Mouse (Mus musculus): ENCODE results near the gene Mrgprb3. TPM values are rescaled to one million over a fixed set of nuclear protein-coding genes. Genes with fewer than 3 reads are reported as not detected.

Gene Mrgprb3
- polyA plus RNA-seq (2015; fragmentation: Nextera tagmentation; extraction: Ambion mirVana) = not detected in 2 replicates

GRCm38 (mm10) chr7:48643711-48644110 is at the start of gene Mrgprb3:
TSS of gene Mrgprb3 (minus strand) at chr7:48643811.
- Histone ChIP-seq H3K36me3 (no peaks in the 10 kb centered on the region), H3K9ac (no peak within 1 kb of the TSS), H3K4me3 (no peak within 1 kb of the TSS), H3K27me3 (replicated peaks) (no peaks in the 10 kb centered on the region), H3K9me3 (peaks cover 21% of the 10 kb centered on the region; the same call in 1 of the 2 replicates), H3K4me2 (no peak within 1 kb of the TSS), H3K27ac (replicated peaks) (no peak within 1 kb of the TSS), H3K4me1 (no peaks in the 10 kb centered on the region)
- ATAC-seq (ENCODE audit: extremely low read depth, insufficient number of reproducible peaks, low FRiP score, low TSS enrichment) = no peak
- 82% methylated on average over 2 of the region's 2 CpGs for WGBS

Other genes with a start within 250 kb of the Mrgprb3 start
- gene Mrgprb1, start 187.5 kb downstream of the Mrgprb3 start, polyA plus RNA-seq (2015; fragmentation: Nextera tagmentation; extraction: Ambion mirVana) = not detected in 2 replicates
- gene Mrgprx2, start 144.5 kb downstream of the Mrgprb3 start, polyA plus RNA-seq (2015; fragmentation: Nextera tagmentation; extraction: Ambion mirVana) = not detected in 2 replicates
- gene Mrgprb2, start 85.7 kb downstream of the Mrgprb3 start, polyA plus RNA-seq (2015; fragmentation: Nextera tagmentation; extraction: Ambion mirVana) = not detected in 2 replicates
- 31.1 and 32.5 TPM in 2 replicates for gene Zdhhc13, start 145.2 kb upstream of the Mrgprb3 start, polyA plus RNA-seq (2015; fragmentation: Nextera tagmentation; extraction: Ambion mirVana)
- gene Csrp3, start 204.2 kb upstream of the Mrgprb3 start, polyA plus RNA-seq (2015; fragmentation: Nextera tagmentation; extraction: Ambion mirVana) = 1,256 and 1,437 TPM in 2 replicates
- 18.6 and 19.9 TPM in 2 replicates for gene E2f8, start 237.8 kb upstream of the Mrgprb3 start, polyA plus RNA-seq (2015; fragmentation: Nextera tagmentation; extraction: Ambion mirVana)